ENCODE assay signal across 8 mouse cellular contexts in genomic region chr16:30602684-30603530, GRCm38 (mm10). TPM values are rescaled to one million over a fixed set of nuclear protein-coding genes. Genes with fewer than 3 reads are reported as not detected.
DNase-seq lines count a peak whose midpoint lies in the region; ATAC-seq and TF ChIP-seq lines count a peak whose summit lies in the region.

No protein-coding gene starts in this region.

- no peak for TF ChIP-seq CTCF in cerebellum, adult 2 months (IDR thresholded peaks at IDR 0.05; ENCODE audit: borderline replicate concordance, insufficient read depth, low read depth, low read length)
- no peak for TF ChIP-seq CTCF in ES-Bruce4 (IDR thresholded peaks at IDR 0.05; ENCODE audit: low read depth, low read length)

- no peak for TF ChIP-seq POLR2A in cerebellum, adult 2 months (IDR thresholded peaks at IDR 0.05; ENCODE audit: borderline replicate concordance, insufficient read depth, low read length)
- TF ChIP-seq POLR2A in ES-Bruce4 (IDR thresholded peaks at IDR 0.05; ENCODE audit: insufficient read depth, low read length), result no peak

- H3K4me3 ChIP-seq in cerebellum, adult 2 months (replicated peaks; ENCODE audit: insufficient read depth, low read depth, low read length), result no peak overlapping the region
- H3K4me3 ChIP-seq in ES-Bruce4 (ENCODE audit: low read depth, low read length), result no peak overlapping the region
- no peak overlapping the region for H3K4me3 ChIP-seq in hindbrain, embryonic 11.5 days (ENCODE audit: low read depth, low read length)
- peak overlapping the region; percentile 8 for H3K4me3 ChIP-seq in lung, embryonic 16.5 days (ENCODE audit: low read length)

- H3K4me1 ChIP-seq in cerebellum, adult 2 months (ENCODE audit: control insufficient read depth, insufficient read depth, low read length), result 0 out of 2 replicates have a peak, but pooled peaks cover 5% of the 10 kb centered on the region
- H3K4me1 ChIP-seq in ES-Bruce4 (ENCODE audit: control insufficient read depth, insufficient read depth, low read length), result no peaks in the 10 kb centered on the region
- peaks cover 7% of the 10 kb centered on the region for H3K4me1 ChIP-seq in hindbrain, embryonic 11.5 days (replicated peaks; ENCODE audit: control insufficient read depth, insufficient read depth, low read length)
- peaks cover 41% of the 10 kb centered on the region for H3K4me1 ChIP-seq in lung, embryonic 16.5 days (replicated peaks; ENCODE audit: control insufficient read depth, insufficient read depth, low read length)

- no peak overlapping the region for H3K4me2 ChIP-seq in hindbrain, embryonic 11.5 days (replicated peaks; ENCODE audit: low read depth, low read length)
- H3K4me2 ChIP-seq in lung, embryonic 16.5 days (ENCODE audit: low read depth, low read length), result peak overlapping the region; percentile 92

- no peak overlapping the region for H3K27ac ChIP-seq in cerebellum, adult 2 months (ENCODE audit: insufficient read depth, low read length)
- no peak overlapping the region for H3K27ac ChIP-seq in ES-Bruce4 (ENCODE audit: insufficient read depth, low read length)
- 0 out of 2 replicates have a peak overlapping the region, but pooled peaks have one; percentile 12 for H3K27ac ChIP-seq in hindbrain, embryonic 11.5 days (ENCODE audit: low read depth, low read length)
- peak overlapping the region; percentile 57 for H3K27ac ChIP-seq in lung, embryonic 16.5 days (ENCODE audit: low read length)

- peak; percentile 39 to 43 for DNase-seq in cerebellum, postnatal 10 days
- no peak for DNase-seq in cerebellum, adult 2 months
- DNase-seq in hindbrain, embryonic 11.5 days (ENCODE audit: low spot score), result peak; percentile 44
- no peak for DNase-seq in layer of hippocampus, adult 9-11 months
- DNase-seq in left cerebral cortex, adult 8-10 months (ENCODE audit: low spot score in 2 of 2), result no peak

- H3K36me3 ChIP-seq in ES-Bruce4 (ENCODE audit: control insufficient read depth, insufficient read depth, low read length, poor library complexity, severe bottlenecking), result no peaks in the 10 kb centered on the region
- H3K36me3 ChIP-seq in hindbrain, embryonic 11.5 days (ENCODE audit: control insufficient read depth, insufficient read depth, low read length), result no peaks in the 10 kb centered on the region
- no peaks in the 10 kb centered on the region for H3K36me3 ChIP-seq in lung, embryonic 16.5 days (ENCODE audit: control insufficient read depth, insufficient read depth, low read length)

- 41% methylated on average over 18 of the region's 18 CpGs for WGBS in cerebellum, adult 2 months
- 31% methylated on average over 18 of the region's 18 CpGs for WGBS in hindbrain, embryonic 11.5 days
- WGBS in lung, embryonic 16.5 days, result 23% methylated on average over 18 of the region's 18 CpGs

- ATAC-seq in hindbrain, embryonic 11.5 days (ENCODE audit: low FRiP score), result no peak
- ATAC-seq in lung, embryonic 16.5 days (ENCODE audit: low read depth), result no peak
- ATAC-seq in CD4-positive, CD25-positive, alpha-beta regulatory T cell, adult 4 months, result no peak

- H3K27me3 ChIP-seq in cerebellum, adult 2 months (ENCODE audit: control insufficient read depth, insufficient read depth, low read length), result no peaks in the 10 kb centered on the region
- no peaks in the 10 kb centered on the region for H3K27me3 ChIP-seq in ES-Bruce4 (ENCODE audit: control insufficient read depth, insufficient read depth, low read length, poor library complexity, severe bottlenecking)
- peaks cover 14% of the 10 kb centered on the region for H3K27me3 ChIP-seq in hindbrain, embryonic 11.5 days (ENCODE audit: control insufficient read depth, insufficient read depth, low read length)
- no peaks in the 10 kb centered on the region for H3K27me3 ChIP-seq in lung, embryonic 16.5 days (ENCODE audit: control insufficient read depth, insufficient read depth, low read depth, low read length)

- TF ChIP-seq EP300 in ES-Bruce4 (IDR thresholded peaks at IDR 0.05; ENCODE audit: insufficient read depth, low read depth, low read length), result no peak

- H3K9ac ChIP-seq in ES-Bruce4 (ENCODE audit: low read depth, poor library complexity, severe bottlenecking), result peak overlapping the region; percentile 41; the same call in 1 of the 2 replicates
- H3K9ac ChIP-seq in hindbrain, embryonic 11.5 days (ENCODE audit: low read depth, low read length), result no peak overlapping the region
- H3K9ac ChIP-seq in lung, embryonic 16.5 days (ENCODE audit: low read length), result peak overlapping the region; percentile 36

- H3K9me3 ChIP-seq in ES-Bruce4 (replicated peaks; ENCODE audit: control insufficient read depth, insufficient read depth, low read length, poor library complexity, severe bottlenecking), result no peaks in the 10 kb centered on the region
- H3K9me3 ChIP-seq in hindbrain, embryonic 11.5 days (ENCODE audit: control insufficient read depth, low read length), result no peaks in the 10 kb centered on the region
- H3K9me3 ChIP-seq in lung, embryonic 16.5 days (ENCODE audit: control insufficient read depth, low read length), result no peaks in the 10 kb centered on the region

RNA-seq across cellular contexts. Expression of gene Fam43a, which starts 3.4 kb away (rescaled TPM):
- 15.2 and 16.0 TPM in 2 replicates for polyA plus RNA-seq in cerebellum, adult 2 months (2012; rRNA removed)
- polyA plus RNA-seq in ES-Bruce4 (2011; ENCODE audit: insufficient read depth, insufficient read length, low read depth, missing spikeins), result 14.2 and 15.8 TPM in 2 replicates
- polyA plus RNA-seq in hindbrain, embryonic 11.5 days (2014; fragmentation: Nextera tagmentation; extraction: Ambion mirVana), result 6.7 TPM in 2 replicates
- polyA plus RNA-seq in lung, embryonic 16.5 days (2015; fragmentation: Nextera tagmentation; extraction: Ambion mirVana), result 23.0 and 24.3 TPM in 2 replicates
- polyA plus RNA-seq in CD4-positive, CD25-positive, alpha-beta regulatory T cell, adult 4 months (2017; shearing (Covaris generic)), result under 1 TPM in 1 of 2 experiments, not detected in 1; 0.91 TPM
- 10 to 100 TPM; 14.6 to 17.8 (median 16.6) TPM for total RNA-seq in left cerebral cortex, adult 8-10 months (2022)

RNA-seq across cellular contexts. Expression of gene Lsg1, which starts 15.5 kb away (rescaled TPM):
- polyA plus RNA-seq in cerebellum, adult 2 months (2012; rRNA removed), result 20.3 and 21.5 TPM in 2 replicates
- polyA plus RNA-seq in ES-Bruce4 (2011; ENCODE audit: insufficient read depth, insufficient read length, low read depth, missing spikeins), result 70.9 and 73.3 TPM in 2 replicates
- 73.4 and 85.1 TPM in 2 replicates for polyA plus RNA-seq in hindbrain, embryonic 11.5 days (2014; fragmentation: Nextera tagmentation; extraction: Ambion mirVana)
- polyA plus RNA-seq in lung, embryonic 16.5 days (2015; fragmentation: Nextera tagmentation; extraction: Ambion mirVana), result 55.1 and 57.1 TPM in 2 replicates
- polyA plus RNA-seq in CD4-positive, CD25-positive, alpha-beta regulatory T cell, adult 4 months (2017; shearing (Covaris generic)), result 10 to 100 TPM; 62.1 to 88.6 TPM
- 10 to 100 TPM; 19.8 to 30.9 (median 20.8) TPM for total RNA-seq in left cerebral cortex, adult 8-10 months (2022)

RNA-seq across cellular contexts. Expression of gene Tmem44, which starts 52.3 kb away (rescaled TPM):
- 17.4 and 20.8 TPM in 2 replicates for polyA plus RNA-seq in cerebellum, adult 2 months (2012; rRNA removed)
- polyA plus RNA-seq in ES-Bruce4 (2011; ENCODE audit: insufficient read depth, insufficient read length, low read depth, missing spikeins), result 4.2 and 5.4 TPM in 2 replicates
- 30.9 and 32.0 TPM in 2 replicates for polyA plus RNA-seq in hindbrain, embryonic 11.5 days (2014; fragmentation: Nextera tagmentation; extraction: Ambion mirVana)
- polyA plus RNA-seq in lung, embryonic 16.5 days (2015; fragmentation: Nextera tagmentation; extraction: Ambion mirVana), result 23.5 and 23.8 TPM in 2 replicates
- under 1 TPM in 1 of 2 experiments, not detected in 1; 0.70 TPM for polyA plus RNA-seq in CD4-positive, CD25-positive, alpha-beta regulatory T cell, adult 4 months (2017; shearing (Covaris generic))
- 10 to 100 TPM; 52.0 to 52.9 (median 52.4) TPM for total RNA-seq in left cerebral cortex, adult 8-10 months (2022)

Comparison
In these comparisons a context has a peak if more than half of its experiments do, and no peak if none do; other contexts are left out.
1. DNase-seq: peak in cerebellum, postnatal 10 days (2 of 2) and hindbrain, embryonic 11.5 days (single experiment); none in cerebellum, adult 2 months (0 of 2), layer of hippocampus, adult 9-11 months (single experiment) and left cerebral cortex, adult 8-10 months (0 of 2).
2. H3K27ac ChIP-seq: peak in hindbrain, embryonic 11.5 days (single experiment) and lung, embryonic 16.5 days (single experiment); none in cerebellum, adult 2 months (single experiment) and ES-Bruce4 (single experiment).